Mouse (Mus musculus) fat pad, adult 2 months (tissue): ENCODE results near the gene Dph1.
A peak's percentile ranks its signal among the peaks of the same experiment; 100 is the strongest.

Experiments used
- DNase-seq: peaks from one replicate; pipeline ENCODE4 v3.0.0-alpha.2; 2011; ENCODE audit warnings: low read depth, low spot score; ENCODE audit errors: extremely low read depth

The Dph1 gene

DNA sequence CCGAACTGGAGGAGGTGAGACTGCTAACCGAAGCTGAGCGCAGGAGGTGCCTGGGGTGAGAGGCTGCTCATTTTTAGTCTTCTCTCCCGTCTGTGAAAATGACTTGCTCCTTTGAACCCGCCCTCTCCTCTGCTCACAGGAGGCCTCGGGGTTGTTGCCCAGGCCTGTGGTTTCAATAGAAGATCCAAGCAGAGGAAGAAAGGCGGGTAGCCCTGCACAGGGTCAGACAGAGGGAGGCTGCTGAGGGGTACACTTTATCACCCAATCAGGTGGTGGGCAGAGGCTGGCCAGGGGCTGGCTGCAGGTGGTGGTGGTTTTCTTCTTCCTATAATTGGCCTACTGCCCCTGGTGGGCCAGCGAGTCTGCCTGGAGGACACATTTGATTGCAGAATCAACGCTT is 13.4 kb upstream of the Dph1 start:
- no peak for DNase-seq

DNA sequence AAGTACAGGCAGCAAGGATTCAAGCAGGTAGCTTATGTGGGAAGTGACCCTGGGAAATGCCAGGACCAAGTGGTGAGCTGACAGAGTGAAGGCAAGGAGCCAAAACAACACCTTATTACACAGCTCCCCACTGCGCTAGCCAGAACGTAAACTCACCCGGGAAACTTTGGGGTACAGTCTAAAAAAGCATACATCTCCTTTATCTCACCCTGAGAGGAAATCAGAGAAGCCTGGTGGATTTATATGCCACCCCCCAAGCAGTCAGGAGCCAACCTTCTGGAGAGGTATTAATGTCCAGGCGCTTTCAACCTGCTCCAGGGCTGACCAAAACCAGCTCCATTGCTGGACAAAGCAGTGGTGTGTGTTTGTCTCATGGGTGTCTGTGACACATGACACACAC is 12.9 kb upstream of the Dph1 start:
- no peak for DNase-seq

DNA sequence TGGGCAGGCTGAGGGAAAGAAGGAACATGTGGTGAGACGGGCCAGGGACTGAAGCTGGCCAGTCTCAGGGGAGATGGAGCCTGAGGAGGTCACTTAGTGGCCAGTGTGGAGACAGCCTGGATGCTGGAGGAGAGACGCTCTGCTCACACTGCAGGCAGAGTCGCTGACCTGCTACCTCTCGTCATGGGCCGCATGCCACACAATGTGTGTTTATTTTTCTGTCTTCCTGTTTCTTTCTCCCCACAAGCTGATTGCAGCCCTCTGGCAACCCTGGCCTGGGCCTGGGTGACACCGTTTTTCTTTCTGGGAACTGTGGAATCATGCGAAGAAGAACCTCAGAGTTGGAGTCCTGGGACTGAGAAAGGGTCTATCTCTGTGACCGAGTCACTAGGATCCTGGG is 10.7 kb upstream of the Dph1 start:
- no peak for DNase-seq

DNA sequence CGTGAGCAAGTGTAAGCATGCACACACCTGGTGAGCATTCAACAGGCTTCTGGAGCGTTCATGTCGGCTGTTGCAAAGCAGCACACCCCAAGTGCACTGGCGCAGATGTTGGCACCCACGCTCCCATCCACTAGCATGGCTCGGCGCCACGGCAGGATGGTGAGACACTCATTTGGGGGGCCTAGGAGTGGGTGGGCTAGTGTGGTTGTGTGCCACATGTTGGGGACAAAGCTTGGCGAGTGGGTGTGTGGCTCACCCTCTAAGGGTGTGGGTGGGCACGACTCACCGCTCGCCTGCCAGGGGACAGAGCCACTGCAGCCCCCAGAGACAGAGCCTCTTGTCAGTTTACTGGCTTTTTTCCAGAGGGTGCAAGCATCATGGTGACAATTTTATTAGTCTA is 9.9 kb upstream of the Dph1 start:
- DNase-seq: no peak

DNA sequence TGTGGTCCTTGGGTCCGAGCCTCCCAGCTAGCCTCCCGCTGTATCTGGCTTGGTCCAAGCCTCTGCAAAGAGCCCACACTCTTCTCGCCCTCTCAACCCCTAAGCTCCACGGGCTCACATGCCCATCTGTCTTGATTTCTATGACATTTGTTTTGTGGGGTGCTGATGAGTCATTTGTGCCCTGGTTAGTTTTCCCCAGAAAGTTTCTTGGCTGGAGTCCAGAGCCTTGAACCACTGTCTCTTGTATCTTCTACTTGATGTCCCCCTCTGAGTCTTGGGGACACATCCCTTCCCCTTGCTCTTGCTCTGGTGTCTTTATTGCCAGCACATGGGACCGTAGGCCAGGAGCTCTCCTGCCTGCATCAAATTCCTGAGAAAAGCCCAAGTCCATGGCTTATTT is 8.9 kb upstream of the Dph1 start:
- DNase-seq: no peak

DNA sequence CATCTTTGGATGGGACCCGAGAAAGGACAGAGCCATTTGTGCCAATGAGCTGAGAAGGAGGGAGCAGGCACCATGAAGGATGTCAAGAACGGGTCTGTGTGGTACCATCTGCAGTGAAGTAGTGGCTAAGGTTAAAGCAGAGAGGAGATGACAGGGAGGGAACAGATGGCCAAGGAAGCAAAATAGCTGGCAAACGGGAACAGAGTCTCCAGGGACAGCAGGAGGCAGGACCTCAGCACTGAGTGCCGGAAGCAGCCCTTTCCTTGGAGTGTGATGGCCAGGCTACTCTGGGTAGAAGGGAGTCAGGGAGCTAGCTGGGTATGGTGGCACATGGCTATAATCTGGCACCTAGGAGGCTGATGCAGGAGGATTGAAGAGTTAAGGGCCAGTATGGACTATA is 7.8 kb upstream of the Dph1 start:
- no peak for DNase-seq

DNA sequence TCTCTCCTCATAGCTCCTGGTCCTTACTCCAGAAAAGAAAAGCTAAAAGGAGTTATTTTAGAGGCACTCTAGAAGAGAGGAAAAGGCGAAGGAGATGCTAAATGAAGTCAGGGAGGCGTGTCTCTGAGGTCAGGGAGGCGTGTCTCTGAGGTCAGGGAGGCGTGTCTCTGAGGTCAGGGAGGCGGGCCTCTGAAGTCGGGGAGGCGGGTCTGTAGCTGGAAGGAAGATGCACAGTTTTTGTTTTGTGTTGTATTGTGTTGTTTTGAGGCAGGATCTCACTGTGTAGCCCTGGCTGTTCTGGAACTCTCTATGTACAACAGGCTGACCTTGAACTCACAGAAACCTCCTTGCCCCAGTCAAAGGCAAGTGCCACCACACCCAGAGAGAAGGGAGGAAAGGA is 6.9 kb upstream of the Dph1 start:
- DNase-seq: no peak

DNA sequence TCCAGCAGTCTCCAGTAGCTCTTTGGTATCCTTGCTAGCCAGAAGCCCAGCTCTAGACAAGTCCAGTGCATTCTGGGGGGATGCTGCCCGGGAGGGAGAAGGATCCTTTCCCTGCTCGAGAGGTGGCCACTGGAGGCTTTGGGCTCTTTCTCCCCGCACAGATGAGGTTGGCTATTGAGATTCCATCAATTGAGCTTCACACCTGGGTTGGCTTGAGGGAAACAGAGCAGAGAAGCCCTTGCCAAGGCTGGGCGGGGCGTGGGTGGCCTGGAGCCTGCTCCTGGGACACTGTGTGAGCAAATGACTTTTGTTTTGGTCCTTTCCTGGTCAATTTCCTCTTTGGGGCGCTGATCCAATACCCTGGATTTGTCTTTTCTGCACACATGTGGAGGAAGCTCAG is 5.1 kb upstream of the Dph1 start:
- no peak for DNase-seq

DNA sequence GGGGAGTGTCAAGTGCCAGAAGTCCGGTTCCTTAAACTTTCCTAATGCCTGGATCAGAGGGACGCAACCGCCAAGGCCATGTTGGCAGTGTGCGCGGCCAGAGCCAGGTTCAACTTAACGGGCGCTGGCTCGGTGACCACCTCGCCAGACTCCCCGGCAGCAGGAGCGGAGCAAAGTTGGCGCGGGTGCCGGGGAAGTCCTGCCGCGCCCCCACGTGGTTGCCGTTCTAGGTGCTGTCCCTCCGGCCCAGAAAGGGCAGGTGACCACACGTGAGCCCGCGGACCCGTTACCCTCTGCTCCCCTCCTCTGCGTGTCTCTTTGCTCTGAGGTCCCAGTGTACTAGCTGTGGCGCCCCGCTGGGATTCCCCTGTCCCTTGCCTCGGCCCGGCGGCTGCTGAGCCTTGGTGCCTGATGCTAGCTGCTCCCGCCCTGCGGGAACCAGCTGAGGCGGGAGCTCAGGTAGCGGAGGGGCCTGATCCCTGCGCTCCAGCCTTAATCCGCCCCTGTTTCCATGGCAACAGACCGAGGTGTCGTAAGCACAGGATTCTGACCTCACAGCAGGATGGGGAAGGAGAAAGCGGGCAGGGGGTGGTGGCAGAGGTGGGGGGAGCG is 3.9 kb upstream of the Dph1 start:
- DNase-seq: no peak

DNA sequence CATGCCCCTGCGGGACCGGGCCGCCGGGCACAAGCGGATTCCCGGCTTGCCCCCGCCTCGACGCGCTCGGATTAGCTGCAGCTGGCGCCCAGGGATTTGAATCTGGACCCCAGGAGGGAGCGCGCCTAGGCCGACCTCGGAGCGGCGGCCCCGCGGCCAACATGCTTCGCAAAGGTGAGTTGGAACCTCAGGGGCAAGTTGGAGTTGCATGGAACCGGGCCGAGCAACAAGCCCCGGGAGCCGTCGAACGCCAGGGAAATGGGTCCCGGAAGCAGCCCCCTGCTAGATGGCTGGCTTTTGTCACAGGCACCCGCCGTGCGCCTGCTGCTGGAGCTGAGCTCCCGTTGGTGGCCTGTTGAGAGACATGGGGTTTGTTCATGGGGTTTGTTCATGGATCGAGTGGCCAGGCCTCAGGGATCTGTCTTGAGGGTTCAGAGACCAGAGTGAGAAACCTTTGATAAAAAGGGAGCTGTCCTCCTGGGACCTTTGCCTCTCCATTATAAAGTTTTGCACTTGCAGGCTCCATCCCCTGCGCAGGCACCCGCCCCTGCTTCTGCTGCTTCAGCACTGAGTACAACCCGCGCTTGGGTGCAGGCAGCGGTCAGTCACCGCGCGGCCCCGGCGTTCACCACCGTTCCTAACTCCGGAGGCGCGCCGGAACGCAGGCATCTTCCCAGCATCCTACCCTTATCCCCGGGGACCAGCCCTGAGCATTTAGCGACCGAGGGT is 3.2 kb upstream of the Dph1 start:
- DNase-seq: no peak

DNA sequence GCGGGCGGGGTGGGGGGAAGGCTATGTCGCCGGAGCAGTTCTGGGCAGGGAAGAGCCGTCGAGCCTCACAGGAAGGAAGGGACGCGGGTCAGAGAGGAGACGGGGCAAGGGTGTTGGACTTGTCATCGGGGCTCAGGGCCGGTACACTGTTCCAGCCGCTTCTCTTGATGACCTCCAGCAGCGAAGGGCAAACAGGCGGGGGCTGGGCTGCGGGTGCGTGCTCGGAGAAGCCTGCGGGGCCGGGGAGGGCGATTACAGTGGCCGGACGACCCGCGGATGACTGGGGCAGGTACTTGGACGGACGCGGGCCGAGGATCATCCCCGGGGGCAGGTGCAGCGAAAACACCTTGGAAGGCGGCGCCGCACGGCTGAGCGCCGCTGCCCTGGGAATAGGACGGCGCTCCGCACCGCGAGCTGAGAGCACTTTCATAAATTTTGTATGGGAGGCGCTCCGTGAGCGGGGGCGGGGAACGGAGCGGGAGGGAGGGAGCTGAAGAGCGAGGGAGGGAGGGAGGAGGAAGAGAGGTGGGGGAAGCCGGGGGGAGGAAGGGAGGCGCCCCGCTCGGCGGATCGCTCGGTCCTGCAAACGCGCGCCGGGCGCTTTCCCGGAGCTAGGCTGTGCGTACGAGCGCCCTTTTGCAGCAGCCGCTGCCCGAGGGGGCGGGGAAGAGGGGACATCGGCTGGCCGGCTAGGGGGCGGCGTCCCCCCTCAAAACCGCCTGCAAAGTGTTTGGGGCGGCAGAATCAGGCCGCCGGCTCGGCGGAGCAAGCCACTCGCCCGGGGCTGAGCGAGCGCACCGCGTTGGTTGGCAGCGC is 2.4 kb upstream of the Dph1 start, which contains the start of gene Rtn4rl1:
Gene Rtn4rl1 (plus strand): TSS at position 528 of the 816 bp plus-strand sequence.
- no peak for DNase-seq

DNA sequence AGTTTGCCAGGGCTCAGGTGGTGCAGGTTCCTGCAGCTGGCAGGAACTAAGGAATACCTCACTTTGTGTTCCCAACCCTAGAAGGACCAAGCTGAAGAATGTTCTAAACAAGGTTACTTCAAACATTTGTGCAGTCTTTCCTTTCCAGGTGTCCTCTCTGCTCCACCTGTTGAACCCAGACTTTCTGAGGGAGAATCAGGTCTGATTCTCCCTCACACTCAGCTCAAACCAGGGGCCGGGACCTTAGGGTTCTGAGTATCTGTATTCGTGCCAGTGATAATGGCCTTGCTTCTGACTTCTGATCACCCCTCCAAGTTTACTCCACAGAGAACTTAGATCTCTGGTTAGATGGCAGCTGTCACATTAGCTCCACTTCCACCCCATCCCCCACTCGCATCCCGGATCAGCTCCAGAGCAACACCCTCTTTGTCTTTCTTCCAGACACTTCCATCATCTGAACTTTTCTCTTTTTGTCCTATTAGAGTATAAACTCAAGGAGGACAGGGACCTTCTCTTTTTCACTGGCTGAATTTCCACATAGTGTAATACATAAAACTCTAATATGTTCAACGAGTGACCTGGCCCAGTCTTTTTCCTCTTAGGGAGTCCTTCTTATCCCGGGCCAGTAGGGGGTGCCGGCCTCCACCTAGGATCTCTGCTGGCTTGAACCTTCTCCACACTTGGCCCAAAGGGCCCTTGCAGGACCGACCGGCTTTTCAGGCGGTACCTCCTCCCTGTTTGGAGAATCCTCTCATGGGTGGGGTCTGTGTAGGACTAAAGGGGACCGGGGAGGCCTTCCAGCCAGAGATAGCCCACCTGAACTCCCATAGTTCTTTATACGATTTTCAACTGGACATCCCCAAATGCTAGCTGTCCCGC is 1.5 kb upstream of the Dph1 start:
- peak; percentile 46 for DNase-seq

DNA sequence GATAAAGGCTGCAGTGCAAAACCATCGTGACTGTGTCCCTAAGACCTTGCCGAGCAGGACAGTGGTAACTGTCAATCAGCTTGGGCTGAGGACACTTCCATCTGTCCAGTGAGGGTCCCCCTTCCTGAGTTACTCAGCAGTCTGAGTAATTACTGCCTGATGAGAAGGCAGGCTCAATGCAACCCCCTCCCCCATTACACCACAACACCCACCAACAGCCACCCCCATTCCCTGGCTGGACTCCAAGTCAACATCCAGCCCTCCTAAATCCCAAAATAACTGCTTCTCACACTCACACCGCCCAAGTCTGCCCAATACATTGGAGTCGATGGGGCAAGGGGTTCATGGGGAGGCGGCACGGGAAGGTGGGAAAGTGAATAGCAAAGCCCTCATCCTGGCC is 800 bp upstream of the Dph1 start:
- DNase-seq: no peak

DNA sequence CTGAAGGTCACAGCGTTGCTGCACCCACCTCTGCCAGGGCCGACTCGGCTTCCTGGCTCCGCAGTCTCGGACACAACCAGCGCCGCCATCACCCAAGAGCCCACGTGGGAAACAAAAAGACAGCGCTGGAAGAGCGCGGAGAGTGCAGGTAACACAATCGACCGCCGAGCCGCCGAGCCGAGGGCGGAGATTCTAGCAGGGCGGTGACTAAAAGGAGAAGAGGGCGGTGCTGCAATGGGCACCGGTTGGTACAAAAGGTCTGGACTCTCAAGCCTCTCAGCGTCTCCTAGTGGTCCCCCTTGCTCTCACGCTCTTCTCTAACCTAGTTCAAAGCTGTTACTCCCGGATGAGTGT is 693 bp downstream of the Dph1 start:
- DNase-seq: peak; percentile 43

DNA sequence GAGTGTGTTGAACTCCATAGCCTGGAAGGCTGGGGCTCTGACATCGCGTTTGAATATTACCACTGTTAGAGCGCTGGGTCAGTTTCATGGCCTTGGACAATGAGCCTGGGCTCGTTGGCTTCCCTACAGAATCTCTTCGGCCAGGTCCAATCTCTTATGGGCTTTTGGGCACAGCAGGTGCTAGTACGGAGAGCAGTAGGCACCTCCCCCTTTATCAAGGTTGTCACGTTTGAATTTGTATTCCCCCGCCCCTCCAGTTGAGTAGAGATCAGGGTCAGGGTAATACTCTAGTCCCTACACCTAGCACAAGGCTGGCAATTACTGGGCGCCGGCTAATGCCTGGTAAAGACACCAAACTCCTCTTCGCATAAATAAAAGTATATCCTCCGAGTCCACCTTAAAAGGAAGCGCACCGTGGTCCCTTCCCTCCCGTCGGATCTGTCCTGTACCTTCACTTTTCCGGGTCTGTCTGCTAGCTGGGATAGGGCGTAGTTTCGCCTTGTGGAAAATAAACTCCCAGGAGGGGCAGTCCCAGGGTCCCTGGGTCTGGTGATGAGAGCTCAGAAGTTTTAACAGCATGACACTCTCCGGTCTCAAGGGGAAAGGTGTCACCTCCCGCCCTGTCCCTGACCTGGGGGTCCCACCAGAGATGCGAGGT is 1.2 kb downstream of the Dph1 start:
- no peak for DNase-seq

DNA sequence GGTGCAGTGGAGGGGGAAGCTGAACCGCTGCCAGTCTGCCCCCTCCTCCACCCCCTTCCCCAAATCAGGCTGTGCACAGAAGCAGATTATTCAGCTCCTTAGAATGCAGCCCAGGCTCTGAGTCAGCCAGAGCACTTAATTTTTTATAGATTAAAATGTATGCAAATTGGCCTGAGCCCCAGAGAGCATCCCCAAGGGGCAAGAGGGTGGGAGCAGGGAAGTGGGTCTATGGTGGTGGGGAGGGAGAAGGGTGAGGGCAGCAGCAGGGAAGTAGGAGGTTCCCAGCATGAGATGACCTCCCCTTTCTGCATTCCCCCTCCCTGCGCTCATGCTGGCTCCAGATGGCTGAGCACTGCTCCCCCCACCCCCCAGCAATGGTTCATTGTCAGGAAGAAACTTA is 6.1 kb downstream of the Dph1 start:
- no peak for DNase-seq

DNA sequence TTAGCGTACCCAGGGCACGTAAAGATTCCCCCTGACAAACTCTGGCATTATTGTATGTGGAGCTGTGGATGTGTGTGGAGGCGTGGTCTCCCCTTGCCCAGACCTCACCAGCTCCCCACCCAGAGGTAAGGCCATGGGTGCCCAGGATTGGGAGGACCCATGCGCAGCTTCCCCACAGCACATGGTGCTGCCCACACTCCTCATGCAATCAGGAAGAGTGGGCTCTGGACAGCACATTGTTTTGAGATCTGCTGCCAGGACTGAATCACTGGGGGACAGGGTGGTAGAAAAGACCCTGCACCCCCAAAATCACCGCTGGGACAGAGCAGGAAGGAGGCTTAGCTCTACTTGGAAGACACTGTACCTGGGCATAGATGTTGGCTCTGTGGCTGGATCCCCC is 6.5 kb downstream of the Dph1 start:
- DNase-seq: no peak

DNA sequence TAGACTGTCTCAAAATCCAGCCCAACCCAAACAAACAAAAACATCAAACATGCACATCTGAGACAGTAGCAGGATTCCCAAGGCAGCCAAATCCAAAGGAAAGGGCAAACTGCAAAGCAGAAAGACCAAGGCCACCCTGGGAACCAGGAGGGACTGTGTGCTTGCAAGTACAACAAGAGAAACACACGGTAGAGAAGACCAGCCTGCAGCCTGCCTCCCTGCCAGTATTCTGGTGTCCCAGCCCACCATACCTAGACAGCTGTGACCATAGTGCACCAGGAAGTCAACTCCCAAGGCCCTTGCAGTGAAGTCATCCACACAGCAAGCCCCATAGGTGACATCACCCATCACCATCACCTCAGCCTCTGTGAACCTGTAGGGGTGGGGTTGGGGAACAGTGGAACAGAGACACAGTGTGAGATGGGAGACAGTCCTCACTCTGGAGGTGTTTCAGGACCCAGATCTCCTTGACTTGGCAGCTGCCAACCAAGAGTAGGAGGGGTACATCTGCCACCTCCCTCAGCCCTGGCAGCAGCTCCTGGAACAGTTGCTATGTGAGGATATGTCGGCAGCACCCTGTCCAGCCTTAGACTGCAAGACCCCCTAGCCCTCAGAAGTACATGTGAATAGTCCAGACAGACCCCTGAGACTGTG is 7.0 kb downstream of the Dph1 start:
- DNase-seq: no peak

DNA sequence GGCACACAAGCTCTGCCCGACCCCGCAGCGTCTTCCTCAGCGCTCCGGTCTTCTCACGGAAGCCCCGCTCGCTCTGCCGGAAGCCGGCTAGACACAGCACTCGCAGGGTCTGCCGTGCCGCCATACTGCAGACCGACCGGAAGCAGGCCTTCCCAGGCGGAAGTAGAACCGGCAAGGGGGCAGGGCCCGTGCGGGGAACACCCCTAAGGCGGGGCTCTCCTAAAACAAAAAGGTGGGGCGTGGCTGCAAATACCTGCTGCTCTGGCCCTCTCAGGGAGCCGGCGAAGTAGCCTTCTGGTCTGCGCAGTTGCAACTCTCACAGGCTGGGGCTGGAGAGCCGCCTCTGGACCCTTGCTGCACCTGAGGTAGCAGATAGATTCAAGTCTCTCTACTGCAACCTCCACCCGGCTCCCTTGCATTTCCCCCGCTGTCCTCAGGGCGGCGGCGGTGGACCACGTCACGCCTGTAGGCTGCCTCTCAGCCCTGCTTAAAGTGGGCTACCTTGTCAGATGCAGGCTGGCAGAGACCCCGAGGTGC is 12.3 kb downstream of the Dph1 start, which contains the start of gene Ovca2:
Gene Ovca2 (minus strand): TSS at position 164 of the 537 bp plus-strand sequence.
- DNase-seq: peak; percentile 39

DNA sequence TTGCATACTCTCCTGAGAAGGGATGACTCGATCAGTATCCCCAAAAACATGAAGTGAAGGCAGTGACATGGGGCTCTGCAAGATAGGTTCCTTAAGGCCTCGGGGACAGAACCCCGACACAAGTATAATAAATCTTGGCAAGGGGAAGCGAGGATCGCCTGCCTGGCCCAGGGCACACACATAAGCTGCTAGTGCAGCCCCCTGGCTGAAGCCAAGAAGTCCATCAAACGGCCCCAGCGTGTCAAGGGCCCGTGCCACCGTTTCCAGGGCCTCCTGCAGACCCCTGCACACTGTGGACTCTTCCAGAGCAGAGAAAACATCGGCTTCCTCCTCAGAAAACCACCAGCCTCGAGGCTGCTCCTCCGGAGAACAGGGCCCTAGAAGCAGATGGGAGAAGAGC is 13.0 kb downstream of the Dph1 start:
- DNase-seq: no peak
